Mouse (Mus musculus): Measurements from ENCODE around the gene Stt3b.

Stt3b gene

GRCm38 (mm10) chr9:115318621-115319375 lies 8.6 kb upstream of the Stt3b start:
- no peak for DNase-seq (ENCODE audit: low spot score)

GRCm38 (mm10) chr9:115317049-115317448 lies 6.8 kb upstream of the Stt3b start:
- no peak for DNase-seq (ENCODE audit: low spot score)

- DNase-seq (ENCODE audit: low spot score): no peak
These were observed 4.3 kb upstream of the Stt3b start for GRCm38 (mm10) chr9:115314556-115314955.

- no peak for DNase-seq (ENCODE audit: low spot score)
These were observed 3.6 kb upstream of the Stt3b start for GRCm38 (mm10) chr9:115313830-115314229.

- no peak for DNase-seq (ENCODE audit: low spot score)
These were observed 951 bp upstream of the Stt3b start for GRCm38 (mm10) chr9:115311223-115311520.

GRCm38 (mm10) chr9:115309977-115310345 lies 260 bp downstream of the Stt3b start:
- DNase-seq (ENCODE audit: low spot score): peak; percentile 85

GRCm38 (mm10) chr9:115309381-115309971 lies 745 bp downstream of the Stt3b start:
- DNase-seq (ENCODE audit: low spot score): no peak

- no peak for DNase-seq (ENCODE audit: low spot score)
These were observed 1.3 kb downstream of the Stt3b start for GRCm38 (mm10) chr9:115308941-115309380.

- DNase-seq (ENCODE audit: low spot score): no peak
These were observed 1.8 kb downstream of the Stt3b start for GRCm38 (mm10) chr9:115308401-115308800.

GRCm38 (mm10) chr9:115306202-115306601 lies 4.0 kb downstream of the Stt3b start:
- DNase-seq (ENCODE audit: low spot score): no peak

GRCm38 (mm10) chr9:115304149-115304548 lies 6.1 kb downstream of the Stt3b start:
- DNase-seq (ENCODE audit: low spot score): no peak

- no peak for DNase-seq (ENCODE audit: low spot score)
These were observed 8.6 kb downstream of the Stt3b start for GRCm38 (mm10) chr9:115301593-115301992.

- DNase-seq (ENCODE audit: low spot score): no peak
These were observed 9.1 kb downstream of the Stt3b start for GRCm38 (mm10) chr9:115301002-115301579.

GRCm38 (mm10) chr9:115296738-115297137 lies 13.5 kb downstream of the Stt3b start:
- no peak for DNase-seq (ENCODE audit: low spot score)

GRCm38 (mm10) chr9:115293920-115294594 lies 16.2 kb downstream of the Stt3b start:
- no peak for DNase-seq (ENCODE audit: low spot score)

GRCm38 (mm10) chr9:115287774-115288434 lies 22.3 kb downstream of the Stt3b start:
- no peak for DNase-seq (ENCODE audit: low spot score)

- no peak for DNase-seq (ENCODE audit: low spot score)
These were observed 25.8 kb downstream of the Stt3b start for GRCm38 (mm10) chr9:115284385-115284784.

- DNase-seq (ENCODE audit: low spot score): no peak
These were observed 26.8 kb downstream of the Stt3b start for GRCm38 (mm10) chr9:115283403-115283802.

GRCm38 (mm10) chr9:115278641-115279040 lies 31.6 kb downstream of the Stt3b start:
- no peak for DNase-seq (ENCODE audit: low spot score)

- no peak for DNase-seq (ENCODE audit: low spot score)
These were observed 35.4 kb downstream of the Stt3b start for GRCm38 (mm10) chr9:115274806-115275205.

GRCm38 (mm10) chr9:115273095-115273649 lies 37.0 kb downstream of the Stt3b start:
- DNase-seq (ENCODE audit: low spot score): no peak

GRCm38 (mm10) chr9:115272451-115272850 lies 37.8 kb downstream of the Stt3b start:
- peak; percentile 18 for DNase-seq (ENCODE audit: low spot score)
